Comparison of ENCODE assay signal across 33 mouse cellular contexts in the genomic region with DNA sequence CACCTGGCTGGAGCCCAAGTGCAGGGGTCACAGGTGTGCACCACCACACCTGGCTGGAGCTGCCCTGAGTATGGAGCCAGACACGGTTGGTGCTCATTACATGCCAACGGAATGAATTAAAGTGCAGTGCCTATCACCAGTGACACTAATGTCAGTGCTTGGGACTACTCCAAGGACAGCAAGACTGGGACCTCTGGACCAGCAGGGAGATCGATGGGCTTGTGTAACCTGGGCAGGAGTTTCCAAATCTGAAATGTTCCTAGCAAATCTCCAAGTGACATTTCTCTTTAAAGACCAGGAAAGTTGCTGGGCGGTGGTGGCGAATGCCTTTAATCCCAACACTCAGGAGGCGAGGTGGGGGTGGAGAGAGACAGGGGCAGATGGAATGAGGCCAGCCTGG. TPM values are rescaled to one million over a fixed set of nuclear protein-coding genes. Genes with fewer than 3 reads are reported as not detected.
"Had no signal": no experiment of that assay in that cellular context is flagged by ENCODE, and none has a peak within 500 bp of the region (broad histone marks: within the 10 kb centered on the region; RNA-seq: fewer than 3 reads in every experiment).

No protein-coding gene starts in this region.

- H3K27me3 ChIP-seq: embryonic facial prominence, embryonic 12.5 days; embryonic facial prominence, embryonic 13.5 days; embryonic facial prominence, embryonic 15.5 days; forebrain, embryonic 12.5 days; forebrain, embryonic 13.5 days; forebrain, embryonic 15.5 days had no signal

- DNase-seq: cerebellum, adult 18-20 months; cerebellum, adult 2 months; cerebellum, adult 8-10 months; cerebellum, adult 9-10 months; cerebellum, adult 9-11 months; cerebellum, postnatal 10 days; cerebellum, postnatal 14 days; cerebellum, postnatal 25 days; cerebellum, postnatal 36 days; embryo, embryonic 11 days; forebrain, postnatal 0 days; gastrocnemius, adult 2 months; gastrocnemius, postnatal 10 days; gastrocnemius, postnatal 14 days; gastrocnemius, postnatal 25 days; gastrocnemius, postnatal 36 days; heart, adult 11 months had no signal

- H3K36me3 ChIP-seq: forebrain, embryonic 12.5 days; forebrain, embryonic 15.5 days had no signal

- H3K4me3 ChIP-seq: embryonic facial prominence, embryonic 10.5 days; embryonic facial prominence, embryonic 12.5 days; embryonic facial prominence, embryonic 13.5 days; embryonic facial prominence, embryonic 15.5 days; erythroblast, embryonic 14.5 days; forebrain, embryonic 10.5 days; forebrain, embryonic 12.5 days; forebrain, embryonic 13.5 days; forebrain, embryonic 15.5 days; gastrocnemius, adult 2 months had no signal

- H3K4me1 ChIP-seq: embryonic facial prominence, embryonic 12.5 days; embryonic facial prominence, embryonic 13.5 days; embryonic facial prominence, embryonic 15.5 days; forebrain, embryonic 10.5 days; forebrain, embryonic 12.5 days; forebrain, embryonic 13.5 days had no signal

- H3K9me3 ChIP-seq: embryonic facial prominence, embryonic 10.5 days; embryonic facial prominence, embryonic 12.5 days; embryonic facial prominence, embryonic 13.5 days; embryonic facial prominence, embryonic 15.5 days; forebrain, embryonic 10.5 days; forebrain, embryonic 12.5 days; forebrain, embryonic 13.5 days; forebrain, embryonic 15.5 days had no signal

- ATAC-seq: forebrain, embryonic 13.5 days; forebrain, embryonic 14.5 days; forebrain, embryonic 15.5 days; forebrain, embryonic 16.5 days; forebrain, postnatal 0 days had no signal

- H3K27ac ChIP-seq: embryonic facial prominence, embryonic 10.5 days; embryonic facial prominence, embryonic 12.5 days; embryonic facial prominence, embryonic 13.5 days; embryonic facial prominence, embryonic 15.5 days; forebrain, embryonic 10.5 days; forebrain, embryonic 12.5 days; forebrain, embryonic 13.5 days; forebrain, embryonic 15.5 days; gastrocnemius, adult 2 months had no signal

- H3K9ac ChIP-seq: embryonic facial prominence, embryonic 12.5 days; embryonic facial prominence, embryonic 13.5 days; embryonic facial prominence, embryonic 15.5 days; forebrain, embryonic 12.5 days; forebrain, embryonic 13.5 days; forebrain, embryonic 15.5 days; forebrain, postnatal 0 days had no signal

- H3K4me2 ChIP-seq: embryonic facial prominence, embryonic 12.5 days; embryonic facial prominence, embryonic 13.5 days; embryonic facial prominence, embryonic 15.5 days; forebrain, embryonic 12.5 days; forebrain, embryonic 13.5 days; forebrain, embryonic 15.5 days had no signal

RNA-seq across cellular contexts. Expression of a gene that starts 12.6 kb away (rescaled TPM):
- total RNA-seq: common myeloid progenitor, adult 5-6 weeks; forebrain, postnatal 0 days; gastrocnemius, adult 2 months; gastrocnemius, adult 8-10 months; gastrocnemius, postnatal 14 days; gastrocnemius, postnatal 36 days had no signal
- polyA plus RNA-seq: cerebellum, adult 2 months; cortical plate, adult 2 months; embryonic facial prominence, embryonic 11.5 days; forebrain, embryonic 13.5 days; forebrain, embryonic 14.5 days; frontal cortex, adult 2 months had no signal
